Mouse (Mus musculus) forebrain, embryonic 10.5 days (tissue): ENCODE measurements around the gene Abo. TPM values are rescaled to one million over a fixed set of nuclear protein-coding genes. Genes with fewer than 3 reads are reported as not detected.

Experiments
- DNase-seq: peaks from one replicate; pipeline ENCODE4 v3.0.0-alpha.2; 2017; ENCODE audit warnings: low spot score; ENCODE audit errors: extremely low spot score
- H3K27ac ChIP-seq: fragments of 300-500 bp; sonication (generic); 2 replicates; pipeline ENCODE4 v1.5.1; 2016; ENCODE audit warnings: mild to moderate bottlenecking
- H3K27me3 ChIP-seq: fragments of 300-500 bp; sonication (generic); 2 replicates; pipeline ENCODE4 v1.6.1; 2016; ENCODE audit warnings: mild to moderate bottlenecking; ENCODE audit not compliant: poor library complexity, severe bottlenecking
- H3K36me3 ChIP-seq: fragments of 300-500 bp; sonication (generic); replicated peaks from 2 replicates; pipeline ENCODE4 v1.6.1; 2016; ENCODE audit warnings: mild to moderate bottlenecking, moderate library complexity
- H3K4me1 ChIP-seq: fragments of 300-500 bp; sonication (generic); 2 replicates; pipeline ENCODE4 v1.6.1; 2016
- H3K4me3 ChIP-seq: fragments of 300-500 bp; sonication (generic); 2 replicates; pipeline ENCODE4 v1.5.1; 2016; ENCODE audit warnings: mild to moderate bottlenecking, moderate library complexity
- H3K9me3 ChIP-seq: fragments of 300-500 bp; sonication (generic); 2 replicates; pipeline ENCODE4 v1.6.1; 2016; ENCODE audit warnings: mild to moderate bottlenecking, moderate library complexity
- WGBS: fragments of 180-500 bp; shearing (Covaris S2); methylation state at CpG from one replicate; pipeline ENCODE4 v1.1.7; 2016; 5-methylcytosine and 5-hydroxymethylcytosine counted together
- polyA plus RNA-seq: library from polyadenylated mRNA; unstranded; fragments of >200 nt; fragmentation: Nextera tagmentation; extraction: Ambion mirVana; gene quantifications from 2 replicates; pipeline ENCODE4 v1.2.1, GENCODE M21; 2016

The Abo gene
- polyA plus RNA-seq, 1 experiment from 2014 or later: not detected

DNA sequence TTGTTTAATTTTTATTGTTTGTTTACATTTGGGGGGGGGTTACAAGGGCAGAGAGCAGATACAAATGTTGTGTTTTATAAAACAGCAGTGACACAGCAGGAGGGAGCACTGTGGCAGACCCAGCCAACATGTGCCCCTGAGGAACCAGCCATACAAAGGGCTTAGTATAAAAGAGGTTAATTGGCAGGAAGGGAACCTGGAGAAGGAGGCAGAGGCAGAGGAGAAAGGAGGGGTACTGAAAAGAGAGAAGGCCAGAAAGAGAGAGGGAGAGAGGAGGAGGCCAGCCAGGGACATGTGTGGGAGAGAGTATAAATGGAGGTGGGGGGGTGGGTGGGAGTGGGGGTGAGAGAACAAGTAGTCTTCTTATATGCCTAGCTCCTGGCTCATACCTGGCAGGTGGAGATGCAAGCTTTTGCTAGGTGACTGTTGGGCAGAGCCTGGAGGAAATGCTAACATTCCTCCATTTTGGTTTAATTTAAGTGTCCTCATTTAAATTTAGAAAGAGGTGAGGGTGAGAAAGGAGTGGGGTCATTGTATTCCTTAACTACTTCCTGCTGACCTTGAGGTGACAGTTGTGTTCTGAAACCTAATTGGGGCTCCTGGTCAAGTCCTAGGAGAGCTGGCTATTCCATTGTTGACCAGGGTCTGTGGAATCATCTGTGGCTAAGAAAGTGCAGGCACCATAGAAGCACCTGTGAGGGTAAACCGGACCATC, 37.4 kb downstream of the Abo start:
- H3K27me3 ChIP-seq: no peaks in the 10 kb centered on the region
- WGBS: 90% methylated on average over 1 of the region's 1 CpGs
- H3K27ac ChIP-seq: no peak overlapping the region

More for the DNA sequence above, 37.4 kb downstream of the Abo start:
- H3K4me3 ChIP-seq: no peak overlapping the region
- no peaks in the 10 kb centered on the region for H3K36me3 ChIP-seq
- no peaks in the 10 kb centered on the region for H3K9me3 ChIP-seq
- peaks cover 7% of the 10 kb centered on the region; the same call in 1 of the 2 replicates for H3K4me1 ChIP-seq
- no peak for DNase-seq

Other genes starting within 250 kb of the Abo start
- gene Fam69b, start 236.5 kb downstream of the Abo start, polyA plus RNA-seq: 44.1 and 49.4 TPM in 2 replicates
- not detected in 2 replicates for gene Lcn4, start 193.7 kb downstream of the Abo start, polyA plus RNA-seq
- gene Surf6, start 37.9 kb upstream of the Abo start, polyA plus RNA-seq: 34.4 and 37.1 TPM in 2 replicates
- gene Med22, start 45.7 kb upstream of the Abo start, polyA plus RNA-seq: 112 and 118 TPM in 2 replicates
- 735 and 753 TPM in 2 replicates for gene Rpl7a, start 45.8 kb upstream of the Abo start, polyA plus RNA-seq
- 54.9 and 55.1 TPM in 2 replicates for gene Surf2, start 51.4 kb upstream of the Abo start, polyA plus RNA-seq
- 46.0 and 47.3 TPM in 2 replicates for gene Surf1, start 51.6 kb upstream of the Abo start, polyA plus RNA-seq
- gene Surf4, start 68.9 kb upstream of the Abo start, polyA plus RNA-seq: 155 TPM in 2 replicates
- gene Stkld1, start 69.1 kb upstream of the Abo start, polyA plus RNA-seq: 0.07 and 0.09 TPM in 2 replicates
- 57.1 and 59.0 TPM in 2 replicates for gene Rexo4, start 99.4 kb upstream of the Abo start, polyA plus RNA-seq
- gene Adamts13, start 108.4 kb upstream of the Abo start, polyA plus RNA-seq: not detected in 2 replicates
- 101 and 103 TPM in 2 replicates for gene Cacfd1, start 144.9 kb upstream of the Abo start, polyA plus RNA-seq
- gene Slc2a6, start 163.0 kb upstream of the Abo start, polyA plus RNA-seq: 1.6 and 2.1 TPM in 2 replicates
- not detected in 2 replicates for gene Mymk, start 207.2 kb upstream of the Abo start, polyA plus RNA-seq
- 3.8 and 5.3 TPM in 2 replicates for gene Adamtsl2, start 214.4 kb upstream of the Abo start, polyA plus RNA-seq